Mouse (Mus musculus): ENCODE data around the gene Olfr448. TPM values are rescaled to one million over a fixed set of nuclear protein-coding genes. Genes with fewer than 3 reads are reported as not detected.

Olfr448 gene
- not detected in 2 replicates for polyA plus RNA-seq (2012; ENCODE audit: insufficient read depth, insufficient read length, missing spikeins)

- no peak for TF ChIP-seq POLR2A (IDR thresholded peaks at IDR 0.05; ENCODE audit: borderline replicate concordance, low read depth, low read length)
- no peak for TF ChIP-seq CTCF (IDR thresholded peaks at IDR 0.05; ENCODE audit: low read depth, low read length)
- Histone ChIP-seq H3K4me1 (ENCODE audit: control insufficient read depth, insufficient read depth, low read length) (no peaks in the 10 kb centered on the region), H3K27ac (ENCODE audit: insufficient read depth, low read depth, low read length) (no peak within 1 kb of the TSS), H3K4me3 (ENCODE audit: insufficient read depth, low read length) (no peak within 1 kb of the TSS)
Measured at GRCm38 (mm10) chr6:42890141-42890540, at the start of gene Olfr448. TSS of gene Olfr448 (plus strand) at chr6:42890441.

GRCm38 (mm10) chr6:42860222-42860819 is 29.9 kb upstream of the Olfr448 start:
- Histone ChIP-seq H3K4me1 (ENCODE audit: control insufficient read depth, insufficient read depth, low read length) (no peaks in the 10 kb centered on the region), H3K27ac (ENCODE audit: insufficient read depth, low read depth, low read length) (no peak overlapping the region), H3K4me3 (ENCODE audit: insufficient read depth, low read length) (no peak overlapping the region)
- TF ChIP-seq POLR2A (IDR thresholded peaks at IDR 0.05; ENCODE audit: borderline replicate concordance, low read depth, low read length) (no peak), CTCF (IDR thresholded peaks at IDR 0.05; ENCODE audit: low read depth, low read length) (no peak)

GRCm38 (mm10) chr6:42869695-42870094 is 20.5 kb upstream of the Olfr448 start:
- Histone ChIP-seq H3K4me1 (ENCODE audit: control insufficient read depth, insufficient read depth, low read length) (no peaks in the 10 kb centered on the region), H3K27ac (ENCODE audit: insufficient read depth, low read depth, low read length) (no peak overlapping the region), H3K4me3 (ENCODE audit: insufficient read depth, low read length) (no peak overlapping the region)
- TF ChIP-seq POLR2A (IDR thresholded peaks at IDR 0.05; ENCODE audit: borderline replicate concordance, low read depth, low read length) (no peak), CTCF (IDR thresholded peaks at IDR 0.05; ENCODE audit: low read depth, low read length) (no peak)

- H3K4me1 ChIP-seq (ENCODE audit: control insufficient read depth, insufficient read depth, low read length): no peaks in the 10 kb centered on the region
- no peak overlapping the region for H3K4me3 ChIP-seq (ENCODE audit: insufficient read depth, low read length)
- H3K27ac ChIP-seq (ENCODE audit: insufficient read depth, low read depth, low read length): no peak overlapping the region
- TF ChIP-seq CTCF (IDR thresholded peaks at IDR 0.05; ENCODE audit: low read depth, low read length): no peak
- no peak for TF ChIP-seq POLR2A (IDR thresholded peaks at IDR 0.05; ENCODE audit: borderline replicate concordance, low read depth, low read length)
Measured at GRCm38 (mm10) chr6:42876323-42876722, 13.9 kb upstream of the Olfr448 start.

- TF ChIP-seq POLR2A (IDR thresholded peaks at IDR 0.05; ENCODE audit: borderline replicate concordance, low read depth, low read length): no peak
- no peak for TF ChIP-seq CTCF (IDR thresholded peaks at IDR 0.05; ENCODE audit: low read depth, low read length)
- Histone ChIP-seq H3K4me1 (ENCODE audit: control insufficient read depth, insufficient read depth, low read length) (no peaks in the 10 kb centered on the region), H3K27ac (ENCODE audit: insufficient read depth, low read depth, low read length) (no peak overlapping the region), H3K4me3 (ENCODE audit: insufficient read depth, low read length) (no peak overlapping the region)
Measured at GRCm38 (mm10) chr6:42900345-42900744, 10.1 kb downstream of the Olfr448 start.

GRCm38 (mm10) chr6:42908578-42908977 is 18.3 kb downstream of the Olfr448 start, which contains the start of gene Olfr447:
TSS of gene Olfr447 (plus strand) at chr6:42908878.
- Histone ChIP-seq H3K27ac (ENCODE audit: insufficient read depth, low read depth, low read length) (no peak within 1 kb of the TSS), H3K4me1 (ENCODE audit: control insufficient read depth, insufficient read depth, low read length) (no peaks in the 10 kb centered on the region), H3K4me3 (ENCODE audit: insufficient read depth, low read length) (no peak within 1 kb of the TSS)
- TF ChIP-seq CTCF (IDR thresholded peaks at IDR 0.05; ENCODE audit: low read depth, low read length): no peak
- no peak for TF ChIP-seq POLR2A (IDR thresholded peaks at IDR 0.05; ENCODE audit: borderline replicate concordance, low read depth, low read length)

GRCm38 (mm10) chr6:42921077-42921476 is 30.8 kb downstream of the Olfr448 start, which contains the start of gene Olfr446:
TSS of gene Olfr446 (plus strand) at chr6:42921377.
- no peak within 1 kb of the TSS for H3K4me3 ChIP-seq (ENCODE audit: insufficient read depth, low read length)
- H3K4me1 ChIP-seq (ENCODE audit: control insufficient read depth, insufficient read depth, low read length): no peaks in the 10 kb centered on the region
- no peak for TF ChIP-seq CTCF (IDR thresholded peaks at IDR 0.05; ENCODE audit: low read depth, low read length)
- no peak for TF ChIP-seq POLR2A (IDR thresholded peaks at IDR 0.05; ENCODE audit: borderline replicate concordance, low read depth, low read length)
- H3K27ac ChIP-seq (ENCODE audit: insufficient read depth, low read depth, low read length): no peak within 1 kb of the TSS

Other genes with a start within 250 kb of the Olfr448 start
- not detected in 2 replicates for gene Tcaf2, start 245.2 kb upstream of the Olfr448 start, polyA plus RNA-seq (2012; ENCODE audit: insufficient read depth, insufficient read length, missing spikeins)
- gene Tcaf1, start 180.4 kb upstream of the Olfr448 start, polyA plus RNA-seq (2012; ENCODE audit: insufficient read depth, insufficient read length, missing spikeins): 1.4 and 1.8 TPM in 2 replicates
- gene Olfr453, start 151.1 kb upstream of the Olfr448 start, polyA plus RNA-seq (2012; ENCODE audit: insufficient read depth, insufficient read length, missing spikeins): not detected in 2 replicates
- gene Olfr38, start 134.0 kb upstream of the Olfr448 start, polyA plus RNA-seq (2012; ENCODE audit: insufficient read depth, insufficient read length, missing spikeins): not detected in 2 replicates
- not detected in 2 replicates for gene Olfr452, start 105.3 kb upstream of the Olfr448 start, polyA plus RNA-seq (2012; ENCODE audit: insufficient read depth, insufficient read length, missing spikeins)
- gene Olfr450, start 78.5 kb upstream of the Olfr448 start, polyA plus RNA-seq (2012; ENCODE audit: insufficient read depth, insufficient read length, missing spikeins): not detected in 2 replicates
- gene Olfr449, start 56.1 kb upstream of the Olfr448 start, polyA plus RNA-seq (2012; ENCODE audit: insufficient read depth, insufficient read length, missing spikeins): not detected in 2 replicates
- not detected in 2 replicates for gene Olfr447, start 18.4 kb downstream of the Olfr448 start, polyA plus RNA-seq (2012; ENCODE audit: insufficient read depth, insufficient read length, missing spikeins)
- not detected in 2 replicates for gene Olfr446, start 30.9 kb downstream of the Olfr448 start, polyA plus RNA-seq (2012; ENCODE audit: insufficient read depth, insufficient read length, missing spikeins)
- gene Olfr444, start 58.6 kb downstream of the Olfr448 start, polyA plus RNA-seq (2012; ENCODE audit: insufficient read depth, insufficient read length, missing spikeins): not detected in 2 replicates
- not detected in 2 replicates for gene Olfr441, start 215.9 kb downstream of the Olfr448 start, polyA plus RNA-seq (2012; ENCODE audit: insufficient read depth, insufficient read length, missing spikeins)